Mouse (Mus musculus) CH12.LX (cell line): Measurements from ENCODE around the gene Apoa1. TPM values are rescaled to one million over a fixed set of nuclear protein-coding genes. Genes with fewer than 3 reads are reported as not detected.

Experiments used
- DNase-seq: peaks from one replicate; pipeline ENCODE4 v3.0.0-alpha.2; 2013; ENCODE audit errors: extremely low read depth
- H3K27ac ChIP-seq: 2 replicates; pipeline ENCODE4 v1.5.1; 2012; ENCODE audit warnings: low read depth, mild to moderate bottlenecking, control low read depth, moderate library complexity; ENCODE audit not compliant: insufficient read depth
- H3K27me3 ChIP-seq: replicated peaks from 2 replicates; pipeline ENCODE3; 2012; ENCODE audit warnings: inconsistent platforms
- H3K36me3 ChIP-seq, 2 experiments: replicated peaks in 1 of 2; 2 replicates each; pipeline versions ENCODE3 to v1.6.1; 2012; ENCODE audit warnings: inconsistent platforms in 1 of 2, low read length in 1 of 2, mild to moderate bottlenecking in 1 of 2, mixed read lengths in 1 of 2, moderate library complexity in 1 of 2; ENCODE audit not compliant: control insufficient read depth in 1 of 2, insufficient read depth in 1 of 2
- H3K4me1 ChIP-seq, 2 experiments: 2 replicates each; pipeline ENCODE4 v1.6.1; 2012; ENCODE audit warnings: inconsistent platforms in 1 of 2, moderate library complexity in 1 of 2; ENCODE audit not compliant: insufficient read depth in 2 of 2, control insufficient read depth in 1 of 2
- H3K4me2 ChIP-seq: 2 replicates; pipeline ENCODE4 v1.6.1; 2012; ENCODE audit warnings: low read depth, mild to moderate bottlenecking, control low read depth; ENCODE audit not compliant: poor library complexity, insufficient read depth, severe bottlenecking
- H3K4me3 ChIP-seq, 3 experiments: fragments of 150-350 bp in 1 of 3; sonication (generic) in 1 of 3; replicated peaks in 1 of 3; 2 replicates each; pipeline versions ENCODE3 to v1.5.1; 2011 to 2012; ENCODE audit warnings: low read depth in 2 of 3, low read length in 2 of 3, mild to moderate bottlenecking in 2 of 3, moderate library complexity in 2 of 3, control low read depth in 1 of 3, improper control_type of control experiment in 1 of 3, inconsistent platforms in 1 of 3, mixed read lengths in 1 of 3; ENCODE audit not compliant: poor library complexity in 1 of 3
- H3K79me2 ChIP-seq: replicated peaks from 2 replicates; pipeline ENCODE4 v1.6.1; 2012; ENCODE audit warnings: mild to moderate bottlenecking, moderate library complexity; ENCODE audit not compliant: control insufficient read depth, poor library complexity, insufficient read depth, severe bottlenecking; ENCODE audit errors: extremely low read depth
- H3K9ac ChIP-seq: 2 replicates; pipeline ENCODE4 v1.6.1; 2012; ENCODE audit warnings: low read depth, mild to moderate bottlenecking, control low read depth, moderate library complexity; ENCODE audit not compliant: insufficient read depth
- H3K9me3 ChIP-seq: replicated peaks from 2 replicates; pipeline ENCODE3; 2012; ENCODE audit warnings: low read length, inconsistent platforms, mixed read lengths
- BHLHE40 ChIP-seq: IDR thresholded peaks from 2 replicates; pipeline ENCODE4 v1.6.1; 2011; ENCODE audit warnings: mild to moderate bottlenecking, low read depth, low read length, improper control_type of control experiment
- E2F4 ChIP-seq: IDR thresholded peaks from 2 replicates; pipeline ENCODE4 v1.6.1; 2011; ENCODE audit warnings: low read depth, low read length, improper control_type of control experiment; ENCODE audit not compliant: insufficient replicate concordance
- ELF1 ChIP-seq: IDR thresholded peaks from 2 replicates; pipeline ENCODE4 v1.6.1; 2014; ENCODE audit warnings: low read depth, mild to moderate bottlenecking, inconsistent platforms, low read length, improper control_type of control experiment
- ETS1 ChIP-seq: conservative IDR thresholded peaks from 2 replicates; pipeline ENCODE4 v1.6.1; 2012; ENCODE audit warnings: low read depth, mild to moderate bottlenecking, inconsistent platforms, low read length, improper control_type of control experiment, moderate library complexity
- GABPA ChIP-seq: IDR thresholded peaks from 2 replicates; pipeline ENCODE4 v1.6.1; 2012; ENCODE audit warnings: low read depth, low read length, improper control_type of control experiment, inconsistent platforms; ENCODE audit not compliant: insufficient replicate concordance
- JUN ChIP-seq: IDR thresholded peaks from 2 replicates; pipeline ENCODE4 v1.6.1; 2011; ENCODE audit warnings: low read depth, mild to moderate bottlenecking, low read length, improper control_type of control experiment, moderate library complexity; ENCODE audit not compliant: insufficient read depth
- JUND ChIP-seq: conservative IDR thresholded peaks from 2 replicates; pipeline ENCODE4 v1.6.1; 2011; ENCODE audit warnings: low read depth, low read length, improper control_type of control experiment
- MAFK ChIP-seq: IDR thresholded peaks from 2 replicates; pipeline ENCODE4 v1.6.1; 2011; ENCODE audit warnings: low read length, improper control_type of control experiment; ENCODE audit not compliant: insufficient replicate concordance
- MAX ChIP-seq: IDR thresholded peaks from 2 replicates; pipeline ENCODE4 v1.6.1; 2011; ENCODE audit warnings: low read length, improper control_type of control experiment
- MEF2A ChIP-seq: IDR thresholded peaks from 2 replicates; pipeline ENCODE4 v1.6.1; 2014; ENCODE audit warnings: low read depth, mild to moderate bottlenecking, inconsistent platforms, low read length, improper control_type of control experiment, borderline replicate concordance
- MXI1 ChIP-seq: IDR thresholded peaks from 2 replicates; pipeline ENCODE4 v1.6.1; 2011; ENCODE audit warnings: mild to moderate bottlenecking, low read depth, low read length, improper control_type of control experiment
- MYC ChIP-seq: IDR thresholded peaks from 2 replicates; pipeline ENCODE4 v1.6.1; 2011; ENCODE audit warnings: low read depth, mild to moderate bottlenecking, improper control_type of control experiment, low read length
- NELFE ChIP-seq: IDR thresholded peaks from 2 replicates; pipeline ENCODE4 v1.6.1; 2011; ENCODE audit warnings: low read depth, low read length, improper control_type of control experiment
- PAX5 ChIP-seq: IDR thresholded peaks from 2 replicates; pipeline ENCODE4 v1.6.1; 2012; ENCODE audit warnings: low read length, inconsistent platforms, mixed read lengths
- POLR2A ChIP-seq: IDR thresholded peaks from 2 replicates; pipeline ENCODE4 v1.6.1; 2011; ENCODE audit warnings: low read depth, mild to moderate bottlenecking, improper control_type of control experiment, low read length
- RAD21 ChIP-seq: IDR thresholded peaks from 2 replicates; pipeline ENCODE4 v1.6.1; 2011; ENCODE audit warnings: low read depth, mild to moderate bottlenecking, low read length, improper control_type of control experiment, moderate library complexity
- SIN3A ChIP-seq: IDR thresholded peaks from 2 replicates; pipeline ENCODE4 v1.6.1; 2012; ENCODE audit warnings: low read length, improper control_type of control experiment, inconsistent platforms
- TCF12 ChIP-seq: IDR thresholded peaks from 2 replicates; pipeline ENCODE4 v1.6.1; 2014; ENCODE audit warnings: low read depth, mild to moderate bottlenecking, inconsistent platforms, low read length, improper control_type of control experiment
- UBTF ChIP-seq: IDR thresholded peaks from 2 replicates; pipeline ENCODE4 v1.6.1; 2012; ENCODE audit warnings: low read depth, mild to moderate bottlenecking, inconsistent platforms, low read length, improper control_type of control experiment, moderate library complexity
- USF1 ChIP-seq: IDR thresholded peaks from 2 replicates; pipeline ENCODE4 v1.6.1; 2014; ENCODE audit warnings: low read depth, mild to moderate bottlenecking, inconsistent platforms, low read length, improper control_type of control experiment
- USF2 ChIP-seq: conservative IDR thresholded peaks from 2 replicates; pipeline ENCODE4 v1.6.1; 2011; ENCODE audit warnings: low read depth, low read length, improper control_type of control experiment
- ZKSCAN1 ChIP-seq: IDR thresholded peaks from 2 replicates; pipeline ENCODE4 v1.6.1; 2012; ENCODE audit warnings: low read depth, inconsistent platforms, low read length, improper control_type of control experiment, borderline replicate concordance
- ZMIZ1 ChIP-seq: IDR thresholded peaks from 2 replicates; pipeline ENCODE4 v1.6.1; 2012; ENCODE audit warnings: low read depth, mild to moderate bottlenecking, inconsistent platforms, low read length, improper control_type of control experiment
- ZNF384 ChIP-seq: IDR thresholded peaks from 2 replicates; pipeline ENCODE4 v1.6.1; 2012; ENCODE audit warnings: low read depth, low read length, improper control_type of control experiment, inconsistent platforms
- dilution Hi-C: fragments of 300-500 bp; cut with MboI; formaldehyde crosslinking; loops from 2 replicates; pipeline ENCODE4 v1.14.3; 2020; ENCODE audit warnings: low sequenced_read_pairs; ENCODE audit not compliant: extremely low pct_unique_long_range_greater_than_20kb, extremely low pct_ligation_motif_present
- in situ Hi-C: fragments of 300-500 bp; cut with MboI; formaldehyde crosslinking; loops from 3 replicates; pipeline ENCODE4 v1.14.3; 2019; ENCODE audit warnings: low sequenced_read_pairs, low pct_ligation_motif_present, low pct_unique_long_range_greater_than_20kb, mixed read lengths
- polyA plus RNA-seq: library from polyadenylated mRNA; unstranded; fragments of >175 nt; gene quantifications from 2 replicates; pipeline ENCODE4 v1.2.1, GENCODE M21; 2012; ENCODE audit warnings: low read depth; ENCODE audit not compliant: insufficient read length
- total RNA-seq, 2 experiments: library from RNA; depleted of rRNA; stranded (reverse); fragments of 300-350 nt in 1 of 2; fragments of >200 nt in 1 of 2; gene quantifications; 2 replicates each; pipeline ENCODE4 v1.2.3; 2012 to 2014

The Apoa1 gene
- total and polyA plus RNA-seq, 3 experiments = not detected

DNA sequence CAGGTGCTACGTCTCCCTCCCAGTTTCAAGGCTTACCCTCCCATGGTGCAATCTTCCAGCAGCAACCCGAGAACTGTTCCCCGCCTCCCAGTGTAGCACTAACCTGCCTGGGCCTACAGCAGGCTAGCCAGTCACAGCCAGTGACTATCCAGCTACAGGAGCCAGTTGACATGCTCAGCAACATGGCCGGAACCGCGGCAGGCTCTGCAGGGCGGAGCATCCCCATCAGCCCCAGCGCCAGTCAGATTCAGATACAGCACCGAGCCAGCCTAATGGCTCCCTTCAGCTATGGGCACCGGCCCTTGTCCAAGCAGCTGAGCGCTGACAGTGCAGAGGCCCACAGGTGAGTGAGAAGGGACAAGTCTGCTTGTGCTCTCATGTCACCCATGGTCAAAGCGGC is 17.9 kb upstream of the Apoa1 start:
- H3K36me3 ChIP-seq = peaks cover 87 to 97% of the 10 kb centered on the region in 2 experiments
- dilution Hi-C loops = no loop called here

GRCm38 (mm10) chr9:46214276-46214675 is 14.1 kb upstream of the Apoa1 start:
- TF ChIP-seq JUND = no peak
- no peak for TF ChIP-seq USF1
- no peak for TF ChIP-seq MAX
- no peak for TF ChIP-seq GABPA
- TF ChIP-seq NELFE = no peak
- no peak for TF ChIP-seq ELF1
- no peak for TF ChIP-seq ZNF384
- no peak for TF ChIP-seq ZKSCAN1
- no peak for TF ChIP-seq MXI1
- TF ChIP-seq UBTF = no peak
- TF ChIP-seq JUN = no peak
- TF ChIP-seq E2F4 = no peak
- TF ChIP-seq PAX5 = no peak
- no peak for TF ChIP-seq SIN3A
- TF ChIP-seq POLR2A = no peak
- TF ChIP-seq RAD21 = no peak
- TF ChIP-seq ETS1 = no peak
- no peak overlapping the region for H3K27ac ChIP-seq
- H3K4me2 ChIP-seq = no peak overlapping the region
- H3K4me3 ChIP-seq = no peak overlapping the region
- H3K9ac ChIP-seq = no peak overlapping the region
- H3K27me3 ChIP-seq = no peaks in the 10 kb centered on the region
- dilution Hi-C loops (no loop called here), in situ Hi-C loops (no loop called here)
- peaks cover 67 to 94% of the 10 kb centered on the region in 2 experiments for H3K36me3 ChIP-seq
- H3K79me2 ChIP-seq = no peaks in the 10 kb centered on the region
- no peaks in the 10 kb centered on the region for H3K4me1 ChIP-seq
- H3K9me3 ChIP-seq = no peaks in the 10 kb centered on the region
- DNase-seq = no peak

More for the DNA sequence above, 17.9 kb upstream of the Apoa1 start:
- no peak for TF ChIP-seq USF2
- TF ChIP-seq TCF12 = no peak
- no peak for TF ChIP-seq ZNF384
- TF ChIP-seq MYC = no peak
- TF ChIP-seq BHLHE40 = no peak
- TF ChIP-seq JUN = no peak
- TF ChIP-seq ZMIZ1 = no peak
- no peak for TF ChIP-seq MAFK
- TF ChIP-seq MEF2A = no peak
- no peak overlapping the region for H3K9ac ChIP-seq
- H3K79me2 ChIP-seq = no peaks in the 10 kb centered on the region
- no peak overlapping the region for H3K4me2 ChIP-seq
- no peak overlapping the region for H3K4me3 ChIP-seq
- H3K4me1 ChIP-seq = no peaks in the 10 kb centered on the region
- no peaks in the 10 kb centered on the region for H3K27me3 ChIP-seq
- no peak overlapping the region for H3K27ac ChIP-seq
- in situ Hi-C loops = no loop called here
- no peak for DNase-seq
- no peaks in the 10 kb centered on the region for H3K9me3 ChIP-seq
